Mouse (Mus musculus): ENCODE data around the gene Rnf227. TPM values are rescaled to one million over a fixed set of nuclear protein-coding genes. Genes with fewer than 3 reads are reported as not detected.

Gene Rnf227
- polyA plus RNA-seq, 1 experiment from 2014 or later: 126 TPM

GRCm38 (mm10) chr11:69366855-69367615 is 26.8 kb downstream of the Rnf227 start:
- Histone ChIP-seq H3K9ac (ENCODE audit: low read length) (peak overlapping the region; percentile 100), H3K27me3 (replicated peaks; ENCODE audit: control insufficient read depth, insufficient read depth, low read length) (no peaks in the 10 kb centered on the region), H3K27ac (ENCODE audit: low read depth, low read length) (peak overlapping the region; percentile 100), H3K4me2 (ENCODE audit: low read length) (peak overlapping the region; percentile 96), H3K9me3 (replicated peaks; ENCODE audit: control insufficient read depth, low read length) (no peaks in the 10 kb centered on the region), H3K4me3 (ENCODE audit: low read depth, low read length) (peak overlapping the region; percentile 97), H3K36me3 (ENCODE audit: control insufficient read depth, insufficient read depth, low read length) (peaks cover 24% of the 10 kb centered on the region), H3K4me1 (ENCODE audit: control insufficient read depth, insufficient read depth, low read length) (peaks cover 42% of the 10 kb centered on the region)
- no peak for ATAC-seq
- peak; percentile 55 for DNase-seq (ENCODE audit: low spot score)
- under 1% methylated on average over 22 of the region's 22 CpGs for WGBS

DNA sequence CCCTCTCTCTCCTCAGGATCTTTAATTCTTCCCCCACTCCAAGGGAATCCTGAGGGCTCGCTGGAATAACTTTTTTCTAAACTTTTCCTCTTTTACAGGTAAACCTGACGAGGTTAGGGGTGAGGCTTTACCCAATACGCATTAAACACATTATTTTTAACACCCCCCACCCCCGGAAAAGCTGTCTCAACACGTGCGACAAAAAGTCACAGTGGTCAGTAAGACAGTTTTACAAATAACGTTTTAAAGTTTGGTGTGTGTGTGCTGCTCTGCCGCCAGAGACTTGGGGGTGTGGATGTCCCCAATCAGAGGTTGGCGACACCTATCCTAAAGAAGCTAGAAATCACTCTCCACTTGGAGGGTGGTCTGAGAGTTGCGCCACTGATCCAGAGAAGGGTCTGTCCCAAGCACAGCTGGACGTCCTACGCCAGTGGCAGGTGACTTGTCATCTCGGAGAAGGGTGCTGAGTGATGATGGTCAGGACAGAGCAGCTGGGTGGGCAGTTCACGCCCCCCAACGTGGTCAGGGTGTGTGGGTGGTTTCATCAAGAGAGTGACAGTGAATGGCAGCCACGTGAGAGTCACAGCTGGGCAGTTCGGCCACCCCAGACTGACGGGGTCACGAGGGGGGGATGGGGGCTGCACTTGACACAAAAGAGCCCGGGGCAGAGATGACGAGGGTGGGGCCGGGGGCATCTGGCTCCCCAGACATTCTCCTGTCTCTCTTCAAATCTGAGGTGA is 27.5 kb downstream of the Rnf227 start:
- Histone ChIP-seq H3K9me3 (replicated peaks; ENCODE audit: control insufficient read depth, low read length) (no peaks in the 10 kb centered on the region), H3K4me1 (ENCODE audit: control insufficient read depth, insufficient read depth, low read length) (peaks cover 47% of the 10 kb centered on the region), H3K4me2 (ENCODE audit: low read length) (peak overlapping the region; percentile 96), H3K9ac (ENCODE audit: low read length) (peak overlapping the region; percentile 100), H3K27ac (ENCODE audit: low read depth, low read length) (peak overlapping the region; percentile 100), H3K27me3 (replicated peaks; ENCODE audit: control insufficient read depth, insufficient read depth, low read length) (no peaks in the 10 kb centered on the region), H3K36me3 (ENCODE audit: control insufficient read depth, insufficient read depth, low read length) (peaks cover 18% of the 10 kb centered on the region), H3K4me3 (ENCODE audit: low read depth, low read length) (peak overlapping the region; percentile 97)
- under 1% methylated on average over 22 of the region's 22 CpGs for WGBS
- peak; percentile 17 for DNase-seq (ENCODE audit: low spot score)
- no peak for ATAC-seq

- WGBS: under 1% methylated on average over 55 of the region's 106 CpGs
- no peaks in the 10 kb centered on the region for H3K27me3 ChIP-seq (replicated peaks; ENCODE audit: control insufficient read depth, insufficient read depth, low read length)
- H3K27ac ChIP-seq (ENCODE audit: low read depth, low read length): peak overlapping the region; percentile 100
- ATAC-seq (no peak), DNase-seq (ENCODE audit: low spot score) (peak; percentile 42)
- H3K9ac ChIP-seq (ENCODE audit: low read length): peak overlapping the region; percentile 100
- peak overlapping the region; percentile 97 for H3K4me3 ChIP-seq (ENCODE audit: low read depth, low read length)
- no peaks in the 10 kb centered on the region for H3K9me3 ChIP-seq (replicated peaks; ENCODE audit: control insufficient read depth, low read length)
- H3K36me3 ChIP-seq (ENCODE audit: control insufficient read depth, insufficient read depth, low read length): peaks cover 11% of the 10 kb centered on the region
- H3K4me2 ChIP-seq (ENCODE audit: low read length): peak overlapping the region; percentile 96
- H3K4me1 ChIP-seq (ENCODE audit: control insufficient read depth, insufficient read depth, low read length): peaks cover 47% of the 10 kb centered on the region
These were observed 28.3 kb downstream of the Rnf227 start for GRCm38 (mm10) chr11:69368356-69369214.

DNA sequence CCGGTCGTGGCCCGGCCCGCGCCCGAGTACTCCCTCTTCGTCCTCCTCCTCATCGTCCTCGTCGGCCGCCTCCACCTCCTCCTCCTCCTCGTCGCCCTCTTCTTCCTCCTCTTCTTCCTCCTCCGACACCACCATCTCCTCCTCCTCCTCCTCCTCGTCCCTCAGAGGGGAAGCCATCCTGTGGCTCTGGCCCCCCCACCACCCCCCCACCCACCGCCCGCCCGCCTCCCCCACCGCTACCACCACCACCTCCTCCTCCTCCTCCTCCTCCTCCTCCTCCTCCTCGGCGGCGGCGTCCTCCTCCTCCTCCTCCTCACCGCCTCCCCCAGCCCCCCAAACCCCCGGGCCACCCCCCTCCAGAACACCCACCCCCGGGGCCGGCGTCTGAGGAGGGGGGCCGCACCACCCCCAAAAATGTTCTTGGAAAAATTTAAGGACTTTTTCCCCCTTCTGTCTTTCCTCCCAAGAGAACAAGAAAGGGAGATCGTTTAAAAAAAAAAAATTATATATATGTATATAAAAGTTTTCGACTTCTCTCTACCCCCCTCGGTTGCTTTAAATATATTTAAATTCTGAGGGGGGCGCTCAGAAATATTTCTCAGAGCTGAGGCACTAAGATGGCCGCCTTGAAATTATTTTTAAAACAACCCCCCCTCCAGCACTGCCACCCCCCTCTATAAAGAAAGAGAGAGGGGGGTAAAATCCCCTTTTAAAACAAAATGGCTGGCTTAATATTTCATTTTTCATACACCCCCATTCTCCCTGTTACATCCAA is 29.1 kb downstream of the Rnf227 start, which contains the start of gene Chd3:
Gene Chd3, minus strand, starts transcription at position 192 of the 775 bp plus-strand sequence.
- Histone ChIP-seq H3K4me1 (ENCODE audit: control insufficient read depth, insufficient read depth, low read length) (peaks cover 41% of the 10 kb centered on the region), H3K27me3 (replicated peaks; ENCODE audit: control insufficient read depth, insufficient read depth, low read length) (no peaks in the 10 kb centered on the region), H3K27ac (ENCODE audit: low read depth, low read length) (peak within 1 kb of the TSS; percentile 100), H3K4me2 (ENCODE audit: low read length) (peak within 1 kb of the TSS; percentile 96), H3K36me3 (ENCODE audit: control insufficient read depth, insufficient read depth, low read length) (peaks cover 6% of the 10 kb centered on the region), H3K9ac (ENCODE audit: low read length) (peak within 1 kb of the TSS; percentile 100), H3K9me3 (replicated peaks; ENCODE audit: control insufficient read depth, low read length) (no peaks in the 10 kb centered on the region), H3K4me3 (ENCODE audit: low read depth, low read length) (peak within 1 kb of the TSS; percentile 97)
- no peak for ATAC-seq
- DNase-seq (ENCODE audit: low spot score): peak; percentile 42
- 2% methylated on average over 16 of the region's 34 CpGs for WGBS

DNA sequence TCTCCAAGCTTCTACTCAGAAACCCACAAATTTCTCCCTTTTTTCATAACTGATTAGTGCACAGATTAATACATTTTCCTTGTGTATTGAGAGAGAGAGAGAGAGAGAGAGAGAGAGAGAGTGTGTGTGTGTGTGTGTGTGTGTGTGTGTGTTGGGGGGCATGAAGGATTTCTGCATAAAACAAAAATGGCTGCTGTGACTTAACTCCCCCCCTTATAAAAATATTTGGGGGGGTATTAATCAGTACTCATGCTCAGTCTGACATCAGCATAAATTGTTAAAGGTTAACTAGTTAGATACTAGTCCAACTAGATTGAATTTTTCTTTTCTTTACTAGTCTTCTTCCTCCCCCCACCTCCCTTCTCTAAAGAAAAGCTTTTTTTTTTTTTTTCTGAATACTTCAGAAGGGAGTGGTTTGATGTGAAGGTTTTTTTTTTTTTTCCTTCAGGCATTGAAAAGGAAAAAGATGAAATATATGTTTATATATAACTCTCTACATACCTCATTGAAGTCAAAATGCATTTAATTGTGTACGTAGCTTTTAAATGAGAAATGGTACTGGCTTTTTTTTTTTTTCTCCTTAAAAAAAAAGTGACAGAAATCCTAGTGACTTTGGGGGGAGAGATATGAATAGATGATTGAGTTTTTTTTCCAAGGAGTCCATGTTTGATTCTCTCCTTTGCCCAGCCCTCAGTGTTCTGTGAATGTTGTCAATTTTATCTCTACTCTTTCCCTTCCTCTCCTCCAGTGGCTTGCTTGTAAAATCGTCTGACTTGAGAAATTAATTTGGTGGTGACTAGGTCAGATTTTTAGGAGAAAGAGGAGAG is 29.9 kb downstream of the Rnf227 start:
- peak overlapping the region; percentile 97 for H3K4me3 ChIP-seq (ENCODE audit: low read depth, low read length)
- H3K4me1 ChIP-seq (ENCODE audit: control insufficient read depth, insufficient read depth, low read length): peaks cover 33% of the 10 kb centered on the region
- peak overlapping the region; percentile 96 for H3K4me2 ChIP-seq (ENCODE audit: low read length)
- peak overlapping the region; percentile 100 for H3K9ac ChIP-seq (ENCODE audit: low read length)
- DNase-seq (ENCODE audit: low spot score) (peak; percentile 59), ATAC-seq (no peak)
- WGBS: 16% methylated on average over 2 of the region's 2 CpGs
- no peaks in the 10 kb centered on the region for H3K9me3 ChIP-seq (replicated peaks; ENCODE audit: control insufficient read depth, low read length)
- peaks cover 5% of the 10 kb centered on the region; the same call in 1 of the 2 replicates for H3K36me3 ChIP-seq (ENCODE audit: control insufficient read depth, insufficient read depth, low read length)
- H3K27me3 ChIP-seq (replicated peaks; ENCODE audit: control insufficient read depth, insufficient read depth, low read length): no peaks in the 10 kb centered on the region
- peak overlapping the region; percentile 100 for H3K27ac ChIP-seq (ENCODE audit: low read depth, low read length)

GRCm38 (mm10) chr11:69370817-69371215 is 30.6 kb downstream of the Rnf227 start:
- H3K27ac ChIP-seq (ENCODE audit: low read depth, low read length): peak overlapping the region; percentile 88

GRCm38 (mm10) chr11:69371601-69372000 is 31.3 kb downstream of the Rnf227 start:
- peak overlapping the region; percentile 28 for H3K4me2 ChIP-seq (ENCODE audit: low read length)
- H3K27ac ChIP-seq (ENCODE audit: low read depth, low read length): peak overlapping the region; percentile 88
- H3K27me3 ChIP-seq (replicated peaks; ENCODE audit: control insufficient read depth, insufficient read depth, low read length): no peaks in the 10 kb centered on the region
- WGBS: 27% methylated on average over 12 of the region's 12 CpGs
- H3K4me3 ChIP-seq (ENCODE audit: low read depth, low read length): no peak overlapping the region
- H3K9ac ChIP-seq (ENCODE audit: low read length): no peak overlapping the region; the same call in 1 of the 2 replicates
- no peaks in the 10 kb centered on the region for H3K9me3 ChIP-seq (replicated peaks; ENCODE audit: control insufficient read depth, low read length)
- peaks cover 23% of the 10 kb centered on the region for H3K4me1 ChIP-seq (ENCODE audit: control insufficient read depth, insufficient read depth, low read length)
- H3K36me3 ChIP-seq (ENCODE audit: control insufficient read depth, insufficient read depth, low read length): peaks cover 8% of the 10 kb centered on the region; the same call in 1 of the 2 replicates
- DNase-seq (ENCODE audit: low spot score) (peak; percentile 29), ATAC-seq (no peak; the same call in 1 of the 2 replicates)

More at GRCm38 (mm10) chr11:69370817-69371215, 30.6 kb downstream of the Rnf227 start:
- peak; percentile 22 for DNase-seq (ENCODE audit: low spot score)
- no peak for ATAC-seq
- no peaks in the 10 kb centered on the region for H3K27me3 ChIP-seq (replicated peaks; ENCODE audit: control insufficient read depth, insufficient read depth, low read length)
- 0 out of 2 replicates have a peak overlapping the region, but pooled peaks have one; percentile 4 for H3K4me3 ChIP-seq (ENCODE audit: low read depth, low read length)
- H3K9ac ChIP-seq (ENCODE audit: low read length): peak overlapping the region; percentile 18; the same call in 1 of the 2 replicates
- H3K4me1 ChIP-seq (ENCODE audit: control insufficient read depth, insufficient read depth, low read length): peaks cover 27% of the 10 kb centered on the region
- H3K4me2 ChIP-seq (ENCODE audit: low read length): peak overlapping the region; percentile 28
- WGBS: 15% methylated on average over 9 of the region's 9 CpGs
- H3K36me3 ChIP-seq (ENCODE audit: control insufficient read depth, insufficient read depth, low read length): peaks cover 8% of the 10 kb centered on the region; the same call in 1 of the 2 replicates
- H3K9me3 ChIP-seq (replicated peaks; ENCODE audit: control insufficient read depth, low read length): no peaks in the 10 kb centered on the region
